Mouse (Mus musculus): Measurements from ENCODE around the gene Ski. TPM values are rescaled to one million over a fixed set of nuclear protein-coding genes. Genes with fewer than 3 reads are reported as not detected.

Ski gene
- polyA plus RNA-seq (2015; fragmentation: Nextera tagmentation; extraction: Ambion mirVana), result 15.5 TPM in 2 replicates

- H3K4me2 ChIP-seq (ENCODE audit: low read length), result peak within 1 kb of the TSS; percentile 96
- H3K9me3 ChIP-seq (replicated peaks; ENCODE audit: low read length), result no peaks in the 10 kb centered on the region
- DNase-seq (ENCODE audit: low spot score) (no peak), ATAC-seq (replicated peaks; ENCODE audit: low FRiP score, low read depth) (no peak)
- H3K9ac ChIP-seq (ENCODE audit: low read depth, low read length), result peak within 1 kb of the TSS; percentile 97
- WGBS, result 0% methylated on average over 36 of the region's 63 CpGs
- H3K4me3 ChIP-seq (replicated peaks; ENCODE audit: low read depth, low read length), result peak within 1 kb of the TSS; percentile 86
- H3K36me3 ChIP-seq (ENCODE audit: insufficient read depth, low read length), result no peaks in the 10 kb centered on the region
- no peak for TF ChIP-seq CTCF (IDR thresholded peaks at IDR 0.05; ENCODE audit: low read depth)
- peaks cover 33% of the 10 kb centered on the region for H3K4me1 ChIP-seq (replicated peaks; ENCODE audit: insufficient read depth, low read length)
- peak within 1 kb of the TSS; percentile 93 for H3K27ac ChIP-seq
- H3K27me3 ChIP-seq (ENCODE audit: insufficient read depth, low read length), result no peaks in the 10 kb centered on the region
Observed at GRCm38 (mm10) chr4:155222552-155222840, at the start of gene Ski. TSS of gene Ski (minus strand) at chr4:155222592.

GRCm38 (mm10) chr4:155268382-155268781, 46.0 kb upstream of the Ski start:
- H3K9me3 ChIP-seq (replicated peaks; ENCODE audit: low read length), result no peaks in the 10 kb centered on the region
- no peak overlapping the region for H3K9ac ChIP-seq (ENCODE audit: low read depth, low read length)
- no peak overlapping the region for H3K4me2 ChIP-seq (ENCODE audit: low read length)
- peak; percentile 81 for TF ChIP-seq CTCF (IDR thresholded peaks at IDR 0.05; ENCODE audit: low read depth)
- H3K4me1 ChIP-seq (replicated peaks; ENCODE audit: insufficient read depth, low read length), result no peaks in the 10 kb centered on the region
- DNase-seq (ENCODE audit: low spot score) (peak; percentile 80), ATAC-seq (replicated peaks; ENCODE audit: low FRiP score, low read depth) (no peak; the same call in 1 of the 2 replicates)
- 30% methylated on average over 5 of the region's 5 CpGs for WGBS
- no peaks in the 10 kb centered on the region for H3K36me3 ChIP-seq (ENCODE audit: insufficient read depth, low read length)
- peak overlapping the region; percentile 20; the same call in 1 of the 2 replicates for H3K27ac ChIP-seq
- H3K27me3 ChIP-seq (ENCODE audit: insufficient read depth, low read length), result no peaks in the 10 kb centered on the region
- H3K4me3 ChIP-seq (replicated peaks; ENCODE audit: low read depth, low read length), result no peak overlapping the region

GRCm38 (mm10) chr4:155267639-155268175, 45.3 kb upstream of the Ski start:
- Histone ChIP-seq H3K4me2 (ENCODE audit: low read length) (no peak overlapping the region), H3K9me3 (replicated peaks; ENCODE audit: low read length) (no peaks in the 10 kb centered on the region), H3K4me1 (replicated peaks; ENCODE audit: insufficient read depth, low read length) (no peaks in the 10 kb centered on the region), H3K9ac (ENCODE audit: low read depth, low read length) (no peak overlapping the region), H3K27me3 (ENCODE audit: insufficient read depth, low read length) (no peaks in the 10 kb centered on the region), H3K4me3 (replicated peaks; ENCODE audit: low read depth, low read length) (no peak overlapping the region), H3K27ac (no peak overlapping the region), H3K36me3 (ENCODE audit: insufficient read depth, low read length) (no peaks in the 10 kb centered on the region)
- peak; percentile 54 for DNase-seq (ENCODE audit: low spot score)
- ATAC-seq (replicated peaks; ENCODE audit: low FRiP score, low read depth), result no peak; the same call in 1 of the 2 replicates
- 37% methylated on average over 12 of the region's 12 CpGs for WGBS
- no peak for TF ChIP-seq CTCF (IDR thresholded peaks at IDR 0.05; ENCODE audit: low read depth)

- no peaks in the 10 kb centered on the region for H3K4me1 ChIP-seq (replicated peaks; ENCODE audit: insufficient read depth, low read length)
- TF ChIP-seq CTCF (IDR thresholded peaks at IDR 0.05; ENCODE audit: low read depth), result no peak
- no peak overlapping the region for H3K4me3 ChIP-seq (replicated peaks; ENCODE audit: low read depth, low read length)
- H3K9ac ChIP-seq (ENCODE audit: low read depth, low read length), result no peak overlapping the region
- DNase-seq (ENCODE audit: low spot score), result no peak
- H3K27ac ChIP-seq, result no peak overlapping the region
- no peaks in the 10 kb centered on the region for H3K27me3 ChIP-seq (ENCODE audit: insufficient read depth, low read length)
- no peaks in the 10 kb centered on the region for H3K9me3 ChIP-seq (replicated peaks; ENCODE audit: low read length)
- WGBS, result 34% methylated on average over 7 of the region's 7 CpGs
- ATAC-seq (replicated peaks; ENCODE audit: low FRiP score, low read depth), result no peak
- no peaks in the 10 kb centered on the region for H3K36me3 ChIP-seq (ENCODE audit: insufficient read depth, low read length)
- H3K4me2 ChIP-seq (ENCODE audit: low read length), result no peak overlapping the region
Observed at GRCm38 (mm10) chr4:155267047-155267543, 44.7 kb upstream of the Ski start.

- no peak for TF ChIP-seq CTCF (IDR thresholded peaks at IDR 0.05; ENCODE audit: low read depth)
- H3K9me3 ChIP-seq (replicated peaks; ENCODE audit: low read length), result no peaks in the 10 kb centered on the region
- H3K27me3 ChIP-seq (ENCODE audit: insufficient read depth, low read length), result no peaks in the 10 kb centered on the region
- DNase-seq (ENCODE audit: low spot score), result no peak
- WGBS, result 84% methylated on average over 3 of the region's 3 CpGs
- H3K4me2 ChIP-seq (ENCODE audit: low read length), result no peak overlapping the region
- 0 out of 2 replicates have a peak, but pooled peaks cover 3% of the 10 kb centered on the region for H3K36me3 ChIP-seq (ENCODE audit: insufficient read depth, low read length)
- no peak overlapping the region for H3K4me3 ChIP-seq (replicated peaks; ENCODE audit: low read depth, low read length)
- H3K27ac ChIP-seq, result no peak overlapping the region
- no peaks in the 10 kb centered on the region for H3K4me1 ChIP-seq (replicated peaks; ENCODE audit: insufficient read depth, low read length)
- no peak overlapping the region for H3K9ac ChIP-seq (ENCODE audit: low read depth, low read length)
- ATAC-seq (replicated peaks; ENCODE audit: low FRiP score, low read depth), result no peak
Observed at GRCm38 (mm10) chr4:155264521-155265321, 42.3 kb upstream of the Ski start.

- Histone ChIP-seq H3K9ac (ENCODE audit: low read depth, low read length) (no peak overlapping the region), H3K27ac (no peak overlapping the region), H3K4me2 (ENCODE audit: low read length) (no peak overlapping the region), H3K27me3 (ENCODE audit: insufficient read depth, low read length) (no peaks in the 10 kb centered on the region), H3K36me3 (ENCODE audit: insufficient read depth, low read length) (0 out of 2 replicates have a peak, but pooled peaks cover 8% of the 10 kb centered on the region), H3K4me1 (replicated peaks; ENCODE audit: insufficient read depth, low read length) (no peaks in the 10 kb centered on the region; the same call in none of the 2 replicates), H3K4me3 (replicated peaks; ENCODE audit: low read depth, low read length) (no peak overlapping the region), H3K9me3 (replicated peaks; ENCODE audit: low read length) (no peaks in the 10 kb centered on the region)
- no peak for DNase-seq (ENCODE audit: low spot score)
- no peak for TF ChIP-seq CTCF (IDR thresholded peaks at IDR 0.05; ENCODE audit: low read depth)
- no peak for ATAC-seq (replicated peaks; ENCODE audit: low FRiP score, low read depth)
- 84% methylated on average over 6 of the region's 6 CpGs for WGBS
Observed at GRCm38 (mm10) chr4:155252253-155252652, 29.9 kb upstream of the Ski start.
